ENCODE assay signal across 16 mouse cellular contexts in the genomic region with DNA sequence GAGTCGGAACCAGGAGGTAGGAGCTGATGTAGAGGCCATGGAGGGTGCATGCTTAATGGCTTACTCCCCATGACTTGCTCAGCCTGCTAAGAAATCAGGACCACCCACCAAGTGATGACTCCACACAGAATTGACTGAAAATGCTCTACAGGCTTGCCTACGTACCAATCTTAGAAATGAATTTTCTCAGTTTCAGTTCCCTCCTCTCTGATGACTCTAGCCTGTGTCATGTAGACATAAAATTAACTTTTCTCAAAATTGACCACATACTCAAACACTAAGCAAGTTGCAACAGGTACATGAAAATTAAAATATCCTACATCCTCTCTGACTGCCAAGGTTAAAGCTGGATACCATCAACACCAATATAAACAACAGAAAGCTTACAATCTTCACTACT.
"Had no signal": no experiment of that assay in that cellular context is flagged by ENCODE, and none has a peak within 500 bp of the region (broad histone marks: within the 10 kb centered on the region; RNA-seq: fewer than 3 reads in every experiment).

No protein-coding gene starts in this region.

- H3K27ac ChIP-seq: neural tube, embryonic 13.5 days; neural tube, embryonic 15.5 days; stomach, embryonic 15.5 days; stomach, postnatal 0 days had no signal

- H3K27me3 ChIP-seq: neural tube, embryonic 13.5 days; neural tube, embryonic 15.5 days; stomach, embryonic 15.5 days had no signal

- H3K36me3 ChIP-seq: neural tube, embryonic 13.5 days; neural tube, embryonic 15.5 days; stomach, embryonic 15.5 days had no signal

- H3K4me2 ChIP-seq: neural tube, embryonic 13.5 days; neural tube, embryonic 15.5 days; stomach, embryonic 15.5 days had no signal

- DNase-seq: retina, postnatal 1 day; right cerebral cortex, adult 18-20 months; right cerebral cortex, postnatal 14 days; right cerebral cortex, postnatal 25 days; right cerebral cortex, postnatal 4 days; spleen, adult 18-20 months; thymus, adult 18-20 months; thymus, adult 2 months; thymus, postnatal 14 days; thymus, postnatal 25 days; thymus, postnatal 36 days; thymus, postnatal 4 days had no signal

- H3K4me3 ChIP-seq: neural tube, embryonic 13.5 days; neural tube, embryonic 15.5 days; stomach, embryonic 15.5 days had no signal

- H3K9me3 ChIP-seq: neural tube, embryonic 13.5 days; neural tube, embryonic 15.5 days; stomach, embryonic 15.5 days had no signal

- H3K9ac ChIP-seq: neural tube, embryonic 13.5 days; neural tube, embryonic 15.5 days; stomach, embryonic 15.5 days had no signal

- H3K4me1 ChIP-seq: neural tube, embryonic 13.5 days; neural tube, embryonic 15.5 days; stomach, embryonic 15.5 days had no signal
